Mouse (Mus musculus): ENCODE measurements around the gene Slc25a12.

DNA sequence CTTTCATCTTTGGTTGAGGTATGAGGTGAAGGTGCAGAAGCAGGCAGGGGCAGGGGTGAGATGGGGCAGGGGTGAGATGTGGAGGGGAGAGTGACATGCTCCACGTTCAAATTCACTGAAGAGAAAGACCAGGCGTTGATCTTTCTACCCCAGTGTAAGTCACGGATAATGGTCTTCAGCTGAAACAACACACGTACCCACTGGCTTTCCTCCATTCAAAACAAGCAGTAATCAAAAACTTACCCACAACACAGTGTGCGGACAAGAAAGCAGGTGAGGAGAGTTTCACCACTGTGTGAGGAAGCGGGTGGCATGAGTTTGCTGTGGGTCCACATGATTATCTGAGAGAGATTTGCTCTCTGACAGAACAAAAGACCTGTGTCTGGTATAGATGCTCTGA lies 53.5 kb downstream of the Slc25a12 start:
- TF ChIP-seq CTCF (IDR thresholded peaks at IDR 0.05; ENCODE audit: borderline replicate concordance, control insufficient read depth, extremely low read depth, insufficient read depth, low read length, poor library complexity) = no peak
- TF ChIP-seq POLR2A (IDR thresholded peaks at IDR 0.05; ENCODE audit: control insufficient read depth, extremely low read depth, insufficient read depth, low read length, poor library complexity) = no peak

Measured in thymus, adult 2 months (tissue).